Mouse (Mus musculus): ENCODE results near the gene Ptms.

Gene Ptms

DNA sequence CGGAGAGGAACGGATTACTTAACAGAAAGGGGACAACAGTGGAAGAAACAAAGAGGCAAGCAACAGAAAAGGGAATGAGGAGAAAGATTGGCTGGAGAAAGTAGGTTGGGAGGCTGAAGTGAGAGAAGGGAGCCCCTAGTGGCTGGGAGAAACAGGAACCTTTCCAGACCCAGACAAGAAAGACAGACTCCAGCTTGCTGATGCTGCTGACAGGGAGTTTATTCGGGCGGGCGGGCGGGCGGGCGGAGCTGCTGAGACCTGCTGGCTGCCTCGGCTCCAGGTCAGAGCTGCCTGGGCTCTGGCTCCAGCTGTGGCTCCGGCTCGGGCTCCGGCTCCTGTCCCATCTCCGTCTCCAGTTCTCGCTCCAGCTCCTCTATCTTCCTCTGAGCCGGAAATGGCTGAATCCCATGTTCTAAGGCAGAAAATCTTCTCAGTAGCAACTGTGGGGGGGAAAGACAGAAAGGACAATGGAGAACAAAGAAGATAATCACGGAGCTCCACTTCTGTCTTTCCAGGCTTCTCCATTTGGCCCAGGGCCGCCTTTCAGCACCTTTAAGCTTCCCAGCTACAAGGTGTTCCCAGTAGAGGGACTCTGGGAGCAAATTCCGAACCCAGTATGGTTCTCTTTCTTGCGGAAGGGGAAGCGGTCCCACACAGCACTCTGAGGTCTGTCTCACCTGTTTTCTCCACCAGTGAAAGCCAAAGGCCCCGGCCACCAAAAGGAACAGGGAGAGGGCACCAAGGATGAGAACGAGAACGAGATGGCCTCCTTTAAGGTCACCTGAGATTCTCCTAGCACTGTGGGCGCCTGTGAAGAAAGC is 15.5 kb downstream of the Ptms start:
- ChIA-PET POLR2A (interaction anchor here (0.6 to 21.9 kb wide), 98 partner anchors 9 to 520 kb away, joined by 3 to 455 read pairs (median 5); partner anchors contain the start of genes Grcc10 (in 3 of the 4), Mlf2 (in 3 of the 4), Cdca3 (in 2 of the 4) and Cops7a (in 2 of the 4)), CTCF (interaction anchor here (0.5 to 3.9 kb wide), 81 partner anchors 7 to 530 kb away, joined by 3 to 93 read pairs (median 6); partner anchors contain the start of genes Mlf2 (in 4 of the 4), P3h3 (in 4 of the 4), Zfp384 (in 3 of the 4) and Gpr162 (in 2 of the 4))

DNA sequence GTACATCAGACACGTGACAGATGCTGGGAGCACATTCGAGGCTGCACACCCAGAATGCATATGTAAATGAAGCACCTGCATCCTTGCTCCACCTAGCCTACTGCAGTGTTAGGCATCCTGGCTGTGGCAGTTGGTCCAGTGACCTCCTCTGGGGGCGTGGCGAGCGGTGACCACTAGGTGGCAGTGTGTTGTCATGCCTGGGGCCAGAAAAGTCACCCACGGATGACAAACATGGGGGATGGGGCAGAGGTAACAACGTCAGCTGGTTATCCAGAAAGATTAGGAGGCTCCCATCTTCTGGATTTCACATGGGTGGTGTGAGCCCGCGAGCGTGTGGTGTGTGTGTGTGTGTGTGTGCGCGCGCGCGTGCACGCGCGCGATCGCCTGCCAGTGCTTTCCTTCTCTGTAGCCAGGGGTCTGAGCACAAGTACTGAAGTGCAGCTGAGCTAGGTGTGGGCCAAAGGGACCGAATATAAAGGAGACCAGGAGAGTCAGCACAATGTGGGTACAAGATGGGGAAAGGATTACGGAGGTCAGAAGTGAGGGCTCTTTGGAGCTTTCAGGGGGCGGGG is 16.2 kb downstream of the Ptms start:
- ChIA-PET POLR2A (interaction anchor here (0.6 to 21.9 kb wide), 94 partner anchors 8 to 521 kb away, joined by 3 to 455 read pairs (median 5); partner anchors contain the start of genes Grcc10 (in 3 of the 4), Mlf2 (in 3 of the 4), Cdca3 (in 2 of the 4) and Cops7a (in 2 of the 4)), CTCF (interaction anchor here (0.6 to 3.9 kb wide), 81 partner anchors 8 to 530 kb away, joined by 3 to 93 read pairs (median 6); partner anchors contain the start of genes Mlf2 (in 4 of the 4), P3h3 (in 4 of the 4), Zfp384 (in 3 of the 4) and Gpr162 (in 2 of the 4))

DNA sequence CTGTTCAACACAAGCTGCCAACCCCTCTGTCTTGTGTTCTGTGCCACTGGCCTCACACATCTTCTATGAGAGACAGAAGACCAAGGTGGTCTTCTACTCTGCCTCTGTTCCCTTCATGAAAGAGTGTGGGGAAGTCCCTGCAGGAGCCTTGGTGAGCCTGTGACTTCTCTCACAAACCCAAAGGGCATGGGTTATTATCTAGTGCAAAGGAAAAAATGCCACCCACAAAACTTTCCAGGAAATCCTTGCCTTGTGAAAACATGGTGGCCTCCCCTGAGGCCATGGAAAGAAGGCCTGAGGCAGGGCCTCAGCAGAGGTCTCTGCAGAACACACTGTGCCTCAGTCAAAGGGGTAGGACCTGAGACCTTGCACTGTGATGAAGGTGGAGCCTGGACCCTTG is 18.1 kb downstream of the Ptms start:
- ChIA-PET CTCF (interaction anchor here in 1 of 4 experiments (0.6 kb wide), 1 partner anchor 243 kb away, joined by 5 read pairs; the partner anchor contains the start of gene Iffo1), POLR2A (interaction anchor here in 2 of 4 experiments (0.7 to 21.9 kb wide), 7 partner anchors 9 to 72 kb away, joined by 4 to 455 read pairs (median 32); partner anchors contain the start of genes Cdca3 (in 1 of the 2), Lag3 (in 1 of the 2), Mlf2 (in 1 of the 2) and Ptms (in 1 of the 2))

DNA sequence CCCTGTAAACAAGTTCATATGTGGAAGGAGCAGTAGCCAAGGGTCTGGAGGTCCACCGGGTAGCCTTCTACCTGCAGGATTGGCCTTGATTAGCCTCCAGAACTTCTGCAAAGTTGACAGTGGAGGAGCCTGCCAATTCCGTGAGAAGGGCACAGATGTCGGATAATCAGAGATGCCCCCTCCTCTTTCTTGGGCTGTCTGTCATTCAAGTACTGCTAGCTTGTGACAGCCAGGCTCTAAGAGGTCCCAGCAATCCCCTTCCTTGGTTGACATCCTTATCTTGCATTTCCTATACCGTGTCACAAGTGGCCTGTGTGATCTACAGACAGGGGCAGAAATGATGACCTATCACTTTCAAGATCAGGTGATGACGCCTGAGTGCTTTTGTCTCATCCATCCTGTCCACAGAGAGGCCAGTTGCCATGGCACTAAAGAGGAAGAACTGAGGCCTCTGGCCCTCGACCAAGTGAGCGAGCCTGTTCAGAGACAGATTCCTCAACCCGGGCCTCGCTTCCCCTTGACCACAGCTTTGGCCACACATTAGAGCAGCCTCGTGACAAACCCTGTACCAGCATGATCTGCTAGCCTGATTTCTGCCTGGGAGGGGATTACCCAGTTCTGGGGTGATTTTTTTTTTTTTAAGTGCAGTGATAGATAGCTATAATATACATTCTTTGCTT is 19.0 kb downstream of the Ptms start:
- ChIA-PET POLR2A (interaction anchor here in 3 of 4 experiments (0.6 to 21.9 kb wide), 33 partner anchors 9 to 533 kb away, joined by 3 to 455 read pairs (median 4); partner anchors contain the start of genes Mlf2 (in 3 of the 3), Cdca3 (in 2 of the 3), Usp5 (in 2 of the 3) and Cd4 (in 1 of the 3)), CTCF (interaction anchor here (0.6 to 2.3 kb wide), 14 partner anchors 27 to 530 kb away, joined by 3 to 12 read pairs (median 5); partner anchors contain the start of gene Mlf2 (in 2 of the 4))

DNA sequence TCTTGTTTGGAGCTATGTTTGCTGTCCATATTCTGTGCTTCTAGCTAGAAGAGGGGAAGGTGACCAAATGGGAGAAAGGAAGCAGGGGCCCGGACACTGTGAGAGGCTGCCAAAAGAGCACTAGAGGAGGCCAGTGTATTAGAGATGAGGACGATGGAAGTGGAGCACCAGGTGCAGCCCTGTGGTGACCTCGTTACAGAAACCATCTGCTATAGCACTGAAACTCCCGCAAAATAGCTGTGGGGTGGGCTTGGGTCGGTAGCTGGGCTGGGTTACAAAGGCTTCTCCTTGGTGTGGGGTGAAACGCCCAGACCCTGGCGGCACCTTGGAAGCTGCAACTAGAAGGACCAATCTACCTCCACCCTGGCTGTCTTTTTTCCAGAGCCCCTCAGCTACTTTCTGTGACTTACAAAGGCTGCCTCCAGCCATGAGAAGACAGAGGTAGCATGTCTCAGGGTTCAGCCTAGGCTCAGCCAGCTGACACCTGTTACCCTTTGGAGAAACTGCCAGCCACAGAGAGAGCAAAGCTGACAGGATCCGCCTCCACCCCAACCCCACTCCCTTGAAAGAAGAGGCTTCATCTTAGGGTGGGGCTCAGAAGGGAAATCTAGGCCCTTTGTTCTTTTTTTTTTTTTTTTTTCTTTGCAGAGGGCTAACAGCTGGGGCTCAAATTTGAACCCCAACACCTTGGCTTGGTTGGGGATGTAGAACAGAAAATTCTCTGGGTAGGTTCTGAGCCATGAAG is 19.7 kb downstream of the Ptms start:
- ChIA-PET CTCF (interaction anchor here (0.6 to 2.3 kb wide), 19 partner anchors 8 to 692 kb away, joined by 3 to 12 read pairs (median 5); partner anchors contain the start of genes Mlf2 (in 3 of the 4) and Gpr162 (in 1 of the 4)), POLR2A (interaction anchor here in 3 of 4 experiments (0.6 to 21.9 kb wide), 44 partner anchors 8 to 237 kb away, joined by 3 to 455 read pairs (median 4); partner anchors contain the start of genes Cdca3 (in 3 of the 3), Mlf2 (in 3 of the 3), Usp5 (in 3 of the 3) and Cd4 (in 1 of the 3))

DNA sequence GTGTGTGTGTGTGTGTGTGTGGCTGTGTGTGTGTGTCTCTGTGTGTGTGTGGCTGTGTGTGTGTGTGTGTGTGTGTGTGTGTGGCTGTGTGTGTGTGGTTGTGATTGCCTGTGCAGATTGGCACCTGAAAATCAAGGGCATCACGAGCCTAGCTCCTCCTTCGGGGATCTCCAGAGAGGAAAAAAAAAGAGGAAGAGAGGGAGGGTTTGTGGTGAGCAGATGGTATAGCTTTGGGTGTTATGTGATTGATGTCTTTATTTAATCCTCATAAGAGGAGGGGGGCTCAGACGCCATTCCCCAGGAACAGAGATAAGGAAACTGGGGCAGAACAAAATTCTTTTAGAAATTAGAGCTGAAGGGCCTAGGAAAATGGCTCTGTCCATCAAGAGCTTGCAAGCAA is 21.5 kb downstream of the Ptms start:
- POLR2A ChIA-PET = interaction anchor here in 3 of 4 experiments (0.6 to 21.9 kb wide), 6 partner anchors 12 to 149 kb away, joined by 3 to 455 read pairs (median 4); partner anchors contain the start of genes Mlf2 (in 2 of the 3) and Ptms (in 1 of the 3)
- CTCF ChIA-PET = interaction anchor here in 2 of 4 experiments (0.6 to 0.9 kb wide), 2 partner anchors 17 to 75 kb away, joined by 5 to 15 read pairs; no protein-coding TSS in a partner anchor

DNA sequence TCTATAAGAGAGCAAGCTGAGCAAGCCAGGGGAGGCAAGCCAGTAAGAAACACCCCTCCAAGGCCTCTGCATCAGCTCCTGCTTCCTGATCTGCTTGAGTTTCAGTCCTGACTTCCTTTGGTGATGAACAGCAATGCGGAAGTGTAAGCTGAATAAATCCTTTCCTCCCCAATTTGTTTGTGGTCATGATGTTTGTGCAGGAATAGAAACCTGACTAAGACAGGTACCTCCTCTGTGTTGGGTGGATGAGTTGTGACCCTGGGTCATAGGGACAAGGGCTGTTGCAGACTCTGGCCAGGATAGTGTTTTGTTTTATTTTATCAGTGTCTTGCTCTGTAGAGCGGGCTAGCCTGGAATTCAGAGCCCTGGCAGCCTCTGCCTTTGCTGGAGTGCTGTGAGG is 25.8 kb downstream of the Ptms start:
- ChIA-PET CTCF (interaction anchor here in 2 of 4 experiments (1.0 to 3.0 kb wide), 4 partner anchors 10 to 34 kb away, joined by 3 to 22 read pairs (median 4); no protein-coding TSS in a partner anchor), POLR2A (interaction anchor here in 3 of 4 experiments (0.6 to 1.7 kb wide), 3 partner anchors 10 to 32 kb away, joined by 4 to 7 read pairs (median 4); no protein-coding TSS in a partner anchor)

DNA sequence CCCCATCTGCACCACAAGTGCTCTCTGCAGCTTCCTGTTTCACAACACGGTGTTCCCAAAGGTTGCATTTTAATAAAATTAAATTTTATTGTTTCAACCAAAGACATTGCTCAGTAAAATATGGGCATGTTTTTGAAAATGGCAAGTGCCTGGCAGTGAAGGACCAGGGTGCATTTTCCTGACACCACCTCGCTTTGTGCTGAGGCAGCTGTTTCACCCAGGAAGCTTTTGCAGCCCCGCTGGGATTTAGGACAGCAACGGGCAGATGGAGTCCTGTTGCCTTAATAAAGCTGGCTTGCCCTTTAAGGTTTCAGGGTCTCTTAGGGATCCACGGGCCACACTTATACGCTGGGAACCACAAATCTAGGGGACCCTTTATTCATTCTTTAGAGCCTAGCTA is 28.9 kb downstream of the Ptms start:
- POLR2A ChIA-PET = interaction anchor here in 3 of 4 experiments (0.5 to 2.7 kb wide), 14 partner anchors 9 to 269 kb away, joined by 3 to 16 read pairs (median 3); partner anchors contain the start of gene Gpr162 (in 1 of the 3)
- CTCF ChIA-PET = interaction anchor here in 3 of 4 experiments (0.6 to 3.0 kb wide), 4 partner anchors 13 to 321 kb away, joined by 3 to 22 read pairs (median 8); partner anchors contain the start of gene C1rb (in 1 of the 3)

DNA sequence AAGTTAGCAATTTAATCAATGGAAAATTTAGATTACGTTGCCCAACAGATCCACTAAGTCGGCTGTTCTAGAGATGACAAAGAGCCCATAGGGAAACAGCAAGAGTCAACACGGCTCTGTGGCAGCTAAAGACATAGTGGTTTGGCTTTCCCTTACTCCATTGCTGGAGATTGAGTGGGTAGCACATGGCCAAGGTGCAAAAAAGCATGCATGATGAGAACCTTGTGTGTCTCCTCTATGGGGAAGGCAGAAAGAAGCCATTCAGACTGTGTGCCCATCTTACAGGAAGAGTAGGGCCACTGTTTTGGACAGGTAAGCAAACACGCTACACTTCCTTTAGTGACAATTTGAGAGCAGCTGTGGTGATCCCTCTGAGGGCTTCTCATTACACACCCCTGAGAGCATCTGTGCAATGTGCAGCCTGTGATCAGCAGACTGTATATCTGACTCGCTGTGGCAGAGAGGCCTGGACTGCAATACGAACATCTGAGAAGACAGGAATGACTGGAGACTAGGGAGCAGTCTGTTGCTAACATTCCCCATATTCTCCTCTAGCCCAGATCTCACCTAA is 31.3 kb downstream of the Ptms start:
- POLR2A ChIA-PET = interaction anchor here in 2 of 4 experiments (1.2 to 2.9 kb wide), 5 partner anchors 8 to 147 kb away, joined by 3 to 12 read pairs (median 3); partner anchors contain the start of gene Grcc10 (in 1 of the 2)
- CTCF ChIA-PET = interaction anchor here in 1 of 4 experiments (1.3 kb wide), 1 partner anchor 16 kb away, joined by 4 read pairs; no protein-coding TSS in a partner anchor

DNA sequence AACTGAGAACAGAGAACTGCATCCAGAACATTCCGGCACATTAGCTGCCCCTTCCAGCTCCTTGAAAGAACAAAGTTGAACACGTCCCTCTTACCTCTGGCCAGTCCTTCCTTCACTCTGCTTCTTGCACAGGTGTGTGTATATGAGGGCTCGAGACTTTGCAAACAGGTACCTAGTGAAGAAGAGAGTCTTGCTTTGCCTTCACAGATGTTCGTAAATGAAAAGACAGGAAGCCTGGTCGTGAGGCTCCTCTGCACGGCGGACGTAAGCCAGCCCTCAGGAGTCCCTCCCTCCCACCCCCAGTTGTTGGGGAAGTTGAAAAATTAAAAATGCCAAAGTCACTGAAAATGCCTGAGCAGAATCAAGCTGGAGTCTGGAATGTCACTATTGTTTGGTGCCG is 31.9 kb downstream of the Ptms start, which contains the start of gene Cd4:
Gene Cd4 (minus strand): TSS at position 236 of the 400 bp plus-strand sequence.
- POLR2A ChIA-PET = interaction anchor here in 2 of 4 experiments (0.6 to 2.9 kb wide), 8 partner anchors 9 to 205 kb away, joined by 3 to 12 read pairs (median 3); partner anchors contain the start of gene Grcc10 (in 1 of the 2)
- CTCF ChIA-PET = interaction anchor here in 1 of 4 experiments (1.3 kb wide), 1 partner anchor 16 kb away, joined by 4 read pairs; no protein-coding TSS in a partner anchor

DNA sequence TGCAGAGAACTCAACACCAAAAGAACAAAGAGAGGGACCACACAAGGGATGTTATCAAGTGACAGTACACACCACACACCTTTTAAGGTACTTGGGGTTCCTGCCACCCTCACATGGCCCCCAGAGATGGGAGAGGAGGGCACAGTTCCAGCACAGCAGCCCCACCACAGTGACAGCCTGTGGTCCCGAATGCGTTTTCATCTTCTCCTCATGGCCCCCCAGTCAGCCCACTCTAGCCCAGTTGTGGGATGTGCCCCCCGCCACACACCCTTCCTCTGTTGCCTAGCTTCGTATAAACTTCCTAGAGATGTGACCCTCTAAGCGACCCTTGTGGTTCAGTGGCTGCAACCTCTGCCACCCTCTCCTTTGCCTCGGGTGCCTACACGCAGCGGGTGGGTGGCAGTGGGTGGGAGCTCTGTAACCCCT is 33.9 kb downstream of the Ptms start:
- CTCF ChIA-PET = interaction anchor here in 2 of 4 experiments (0.5 to 1.6 kb wide), 3 partner anchors 39 to 457 kb away, joined by 4 to 5 read pairs (median 4); no protein-coding TSS in a partner anchor
- POLR2A ChIA-PET = interaction anchor here in 2 of 4 experiments (1.0 to 1.6 kb wide), 2 partner anchors 11 to 145 kb away, joined by 3 to 4 read pairs; partner anchors contain the start of gene Grcc10 (in 1 of the 2)

DNA sequence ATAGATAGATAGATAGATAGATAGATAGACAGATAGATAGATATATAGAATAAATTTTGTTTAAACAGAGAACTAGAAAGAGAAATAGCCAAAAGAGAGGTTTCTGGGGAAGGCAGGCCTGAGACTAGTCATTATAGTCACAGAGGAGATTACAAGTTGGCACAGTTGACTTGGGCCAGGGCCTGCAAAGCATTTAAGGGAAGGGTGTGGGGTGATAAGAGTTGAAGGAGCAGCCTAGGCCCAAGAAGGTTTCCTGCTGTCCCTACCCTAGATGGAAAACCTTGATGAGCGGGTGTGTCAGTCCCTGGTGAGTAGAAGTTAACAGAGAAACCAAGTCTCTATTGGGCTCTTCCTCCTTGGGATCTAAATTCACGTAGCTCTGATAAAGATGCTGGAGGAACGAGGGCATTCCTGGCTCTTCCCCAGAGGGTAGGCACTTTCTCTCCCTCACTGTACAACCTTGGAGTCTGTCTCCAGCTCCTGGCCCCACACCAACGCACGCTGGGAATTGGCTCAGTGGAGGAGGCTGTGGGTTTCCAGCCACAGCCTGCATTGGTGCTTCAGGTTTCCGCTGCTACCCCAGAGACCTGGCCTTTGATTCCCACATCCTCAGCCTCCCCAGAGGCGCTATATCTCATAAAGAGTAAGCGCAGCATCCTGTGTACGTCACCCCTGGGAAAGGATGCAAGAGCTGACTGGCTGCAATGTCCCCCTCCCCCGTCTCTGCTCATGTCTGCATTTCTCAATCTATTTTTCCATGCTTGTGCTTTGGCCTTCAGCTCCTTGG is 35.0 kb downstream of the Ptms start:
- ChIA-PET POLR2A (interaction anchor here in 2 of 4 experiments (0.8 to 1.7 kb wide), 5 partner anchors 10 to 144 kb away, joined by 3 to 6 read pairs (median 4); partner anchors contain the start of gene Grcc10 (in 1 of the 2)), CTCF (interaction anchor here (0.7 to 1.6 kb wide), 5 partner anchors 25 to 168 kb away, joined by 3 to 5 read pairs (median 3); partner anchors contain the start of gene P3h3 (in 1 of the 4))

DNA sequence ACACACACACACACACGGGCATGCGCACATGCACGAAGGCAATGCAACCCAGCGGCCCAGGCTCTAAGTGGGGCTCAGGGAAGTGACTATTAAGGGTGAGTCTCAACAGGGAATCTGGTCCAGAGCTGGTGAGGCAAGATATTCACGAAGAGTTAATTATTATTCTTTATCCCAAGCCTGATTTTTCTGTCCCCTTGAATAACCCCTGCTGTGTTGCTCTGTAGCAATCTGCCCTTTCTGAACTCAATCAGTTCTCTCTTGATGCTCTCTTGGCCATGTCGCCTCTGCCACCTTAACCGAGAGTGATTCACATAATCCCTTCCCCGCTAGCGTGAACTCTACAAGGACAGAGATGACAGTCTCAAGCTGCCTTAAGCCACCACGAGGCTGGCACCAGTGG is 36.6 kb downstream of the Ptms start:
- POLR2A ChIA-PET = interaction anchor here in 3 of 4 experiments (0.6 to 1.7 kb wide), 4 partner anchors 10 to 247 kb away, joined by 3 to 6 read pairs (median 4); no protein-coding TSS in a partner anchor
- CTCF ChIA-PET = interaction anchor here in 2 of 4 experiments (0.6 to 1.5 kb wide), 3 partner anchors 13 to 33 kb away, joined by 3 read pairs; no protein-coding TSS in a partner anchor

DNA sequence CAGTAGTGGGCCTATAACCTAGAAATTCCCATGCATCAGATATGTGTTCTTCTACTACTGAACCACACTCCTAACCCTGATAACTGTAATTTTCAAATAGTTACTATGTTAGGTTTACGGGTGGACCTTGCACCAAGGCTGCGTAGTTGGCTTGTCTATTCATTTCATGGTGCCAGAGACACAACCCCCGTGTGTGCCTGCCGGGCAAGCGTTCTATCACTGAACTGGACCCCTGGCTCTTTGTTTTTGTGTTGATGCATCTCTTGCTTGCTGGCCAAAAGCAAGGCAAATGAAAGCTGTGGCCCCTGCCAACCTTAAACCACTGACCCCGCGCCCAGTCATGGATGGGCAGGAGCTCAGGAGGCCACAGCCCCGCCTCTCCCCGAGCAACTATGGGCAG is 38.1 kb downstream of the Ptms start:
- POLR2A ChIA-PET = interaction anchor here in 2 of 4 experiments (0.6 to 1.5 kb wide), 5 partner anchors 10 to 315 kb away, joined by 3 to 5 read pairs (median 3); partner anchors contain the start of gene Grcc10 (in 1 of the 2)
- CTCF ChIA-PET = interaction anchor here in 1 of 4 experiments (0.6 kb wide), 1 partner anchor 25 kb away, joined by 6 read pairs; the partner anchor contains the start of gene P3h3

Data from embryonic stem cell, embryonic (primary cell).